Mouse (Mus musculus): ENCODE measurements at regions not wholly inside any gene's neighbourhood (a gene's known extent, or its start where the extent isn't known, plus 50 kb on each side); places are given as distances from the start of the nearest gene placed in this dataset.

DNA sequence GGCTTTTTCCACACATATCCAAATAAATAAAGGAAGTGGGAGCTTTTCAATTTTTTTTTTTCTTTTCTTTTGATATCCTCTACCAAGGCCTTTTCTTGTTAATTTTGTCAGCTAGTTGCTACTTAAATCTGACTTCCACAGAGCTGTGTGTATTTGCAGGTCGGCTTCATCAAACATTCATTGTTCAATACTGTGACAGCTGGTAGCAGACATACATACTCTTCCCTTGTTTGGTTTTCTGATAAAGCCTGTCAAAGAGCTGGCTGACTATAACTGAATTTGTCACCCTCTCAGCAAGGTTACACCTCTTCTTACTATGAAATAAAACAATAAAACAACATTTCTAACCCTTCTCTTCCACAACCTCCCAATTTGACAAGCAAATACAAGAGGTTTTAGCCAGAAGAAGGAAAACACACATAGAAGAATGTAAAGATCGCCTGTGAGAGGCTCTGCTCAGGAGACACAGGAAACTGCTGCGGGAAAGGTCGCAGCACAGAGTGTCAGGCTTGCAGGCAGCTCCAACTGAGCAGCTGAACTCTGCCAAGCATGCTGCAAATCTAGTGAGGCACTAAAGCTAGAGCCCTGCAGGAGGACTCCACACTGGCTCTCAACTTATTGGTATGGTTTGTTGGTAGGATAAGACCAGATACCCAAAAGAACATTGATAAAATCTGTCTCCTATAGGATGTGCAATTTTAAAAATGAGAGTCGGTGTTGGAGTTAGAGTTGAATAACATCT lies 205.2 kb upstream of the Tle4 start:
- no peak overlapping the region for H3K9ac ChIP-seq (ENCODE audit: low read depth, low read length)
- no peak for ATAC-seq (ENCODE audit: low read depth)
- WGBS (ENCODE audit: insufficient replicate concordance): 13% methylated on average over 5 of the region's 5 CpGs
- H3K4me2 ChIP-seq (ENCODE audit: low read depth, low read length): no peak overlapping the region
- no peak overlapping the region for H3K4me3 ChIP-seq (ENCODE audit: low read depth, low read length)
- H3K36me3 ChIP-seq (ENCODE audit: control insufficient read depth, insufficient read depth): no peaks in the 10 kb centered on the region
- H3K4me1 ChIP-seq (ENCODE audit: control insufficient read depth, low read depth, low read length): no peaks in the 10 kb centered on the region
- H3K9me3 ChIP-seq (replicated peaks; ENCODE audit: control insufficient read depth, low read length): no peaks in the 10 kb centered on the region
- H3K27ac ChIP-seq (ENCODE audit: low read length): no peak overlapping the region
- no peaks in the 10 kb centered on the region; the same call in 1 of the 2 replicates for H3K27me3 ChIP-seq (ENCODE audit: control insufficient read depth, insufficient read depth, low read depth, low read length)

DNA sequence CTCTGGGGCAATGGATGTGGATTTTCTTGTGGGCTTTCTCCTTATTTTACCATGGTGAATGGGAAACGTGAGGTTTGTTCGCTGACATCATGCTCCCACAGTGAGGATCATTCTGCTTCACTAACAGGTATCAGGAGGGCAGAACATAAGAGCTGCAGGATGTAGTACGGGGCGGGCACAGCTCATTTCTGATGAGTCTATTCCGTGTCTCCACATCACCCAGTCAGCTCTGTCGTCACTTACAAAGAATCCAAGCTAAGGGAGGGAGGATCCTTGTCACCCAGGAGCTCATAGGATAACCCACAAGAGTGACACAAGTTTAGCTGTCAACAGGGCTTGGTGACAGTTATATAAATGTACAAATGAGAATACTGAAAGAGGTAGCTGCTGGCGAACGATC lies 203.8 kb upstream of the Tle4 start:
- 68% methylated on average over 8 of the region's 8 CpGs for WGBS (ENCODE audit: insufficient replicate concordance)
- Histone ChIP-seq H3K4me3 (ENCODE audit: low read depth, low read length) (no peak overlapping the region), H3K9ac (ENCODE audit: low read depth, low read length) (no peak overlapping the region), H3K9me3 (replicated peaks; ENCODE audit: control insufficient read depth, low read length) (no peaks in the 10 kb centered on the region), H3K27ac (ENCODE audit: low read length) (no peak overlapping the region), H3K27me3 (ENCODE audit: control insufficient read depth, insufficient read depth, low read depth, low read length) (no peaks in the 10 kb centered on the region; the same call in 1 of the 2 replicates), H3K4me1 (ENCODE audit: control insufficient read depth, low read depth, low read length) (no peaks in the 10 kb centered on the region), H3K36me3 (ENCODE audit: control insufficient read depth, insufficient read depth) (no peaks in the 10 kb centered on the region), H3K4me2 (ENCODE audit: low read depth, low read length) (no peak overlapping the region)
- ATAC-seq (ENCODE audit: low read depth): no peak

DNA sequence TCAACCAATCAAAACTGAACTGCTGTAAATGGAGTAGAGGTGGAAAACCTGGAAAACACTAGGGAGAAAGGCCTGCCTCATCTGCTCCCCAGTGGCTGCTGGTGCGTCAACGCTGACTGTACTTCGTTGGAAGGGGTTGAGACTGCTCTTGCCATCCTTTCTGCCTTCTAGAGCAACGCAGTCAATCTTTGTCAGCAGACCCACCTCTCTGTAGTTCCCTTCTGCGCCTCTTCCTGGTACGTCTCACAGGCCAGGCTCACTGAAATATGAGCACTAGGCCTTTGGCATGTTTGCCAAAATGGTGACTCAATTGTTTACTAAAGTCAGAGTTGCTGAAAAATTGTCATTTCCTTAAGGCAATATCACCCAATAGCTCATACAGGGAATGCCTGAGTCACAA lies 201.2 kb upstream of the Tle4 start:
- Histone ChIP-seq H3K9ac (ENCODE audit: low read depth, low read length) (no peak overlapping the region), H3K9me3 (replicated peaks; ENCODE audit: control insufficient read depth, low read length) (no peaks in the 10 kb centered on the region), H3K4me2 (ENCODE audit: low read depth, low read length) (no peak overlapping the region), H3K27ac (ENCODE audit: low read length) (no peak overlapping the region), H3K36me3 (ENCODE audit: control insufficient read depth, insufficient read depth) (no peaks in the 10 kb centered on the region), H3K4me3 (ENCODE audit: low read depth, low read length) (no peak overlapping the region), H3K27me3 (ENCODE audit: control insufficient read depth, insufficient read depth, low read depth, low read length) (no peaks in the 10 kb centered on the region; the same call in 1 of the 2 replicates), H3K4me1 (ENCODE audit: control insufficient read depth, low read depth, low read length) (no peaks in the 10 kb centered on the region)
- no peak for ATAC-seq (ENCODE audit: low read depth)
- 73% methylated on average over 6 of the region's 6 CpGs for WGBS (ENCODE audit: insufficient replicate concordance)

DNA sequence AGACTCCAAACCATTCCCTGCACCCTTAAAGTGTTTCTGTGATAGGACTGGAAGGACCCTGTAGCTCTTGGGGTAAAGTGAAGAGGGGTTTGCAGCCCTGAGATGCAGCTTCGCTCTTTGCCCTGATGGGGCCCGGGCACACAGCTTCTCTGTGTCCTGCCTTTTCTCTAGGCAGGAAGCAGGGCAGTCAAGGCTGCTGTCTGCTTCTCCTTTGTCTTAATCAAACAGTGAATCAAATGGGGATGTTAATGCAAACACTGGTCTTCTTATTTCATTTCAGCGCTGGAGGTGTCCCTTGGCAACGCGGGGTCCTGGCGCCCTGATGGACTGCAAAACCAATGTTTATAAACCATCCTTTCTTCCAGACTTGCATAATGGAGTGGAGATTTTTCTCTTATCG lies 200.6 kb upstream of the Tle4 start:
- ATAC-seq (ENCODE audit: low read depth): no peak
- H3K27me3 ChIP-seq (ENCODE audit: control insufficient read depth, insufficient read depth, low read depth, low read length): no peaks in the 10 kb centered on the region; the same call in 1 of the 2 replicates
- H3K36me3 ChIP-seq (ENCODE audit: control insufficient read depth, insufficient read depth): no peaks in the 10 kb centered on the region
- no peak overlapping the region for H3K9ac ChIP-seq (ENCODE audit: low read depth, low read length)
- H3K4me2 ChIP-seq (ENCODE audit: low read depth, low read length): no peak overlapping the region
- H3K27ac ChIP-seq (ENCODE audit: low read length): no peak overlapping the region
- 63% methylated on average over 7 of the region's 7 CpGs for WGBS (ENCODE audit: insufficient replicate concordance)
- no peaks in the 10 kb centered on the region for H3K4me1 ChIP-seq (ENCODE audit: control insufficient read depth, low read depth, low read length)
- H3K4me3 ChIP-seq (ENCODE audit: low read depth, low read length): no peak overlapping the region
- no peaks in the 10 kb centered on the region for H3K9me3 ChIP-seq (replicated peaks; ENCODE audit: control insufficient read depth, low read length)

DNA sequence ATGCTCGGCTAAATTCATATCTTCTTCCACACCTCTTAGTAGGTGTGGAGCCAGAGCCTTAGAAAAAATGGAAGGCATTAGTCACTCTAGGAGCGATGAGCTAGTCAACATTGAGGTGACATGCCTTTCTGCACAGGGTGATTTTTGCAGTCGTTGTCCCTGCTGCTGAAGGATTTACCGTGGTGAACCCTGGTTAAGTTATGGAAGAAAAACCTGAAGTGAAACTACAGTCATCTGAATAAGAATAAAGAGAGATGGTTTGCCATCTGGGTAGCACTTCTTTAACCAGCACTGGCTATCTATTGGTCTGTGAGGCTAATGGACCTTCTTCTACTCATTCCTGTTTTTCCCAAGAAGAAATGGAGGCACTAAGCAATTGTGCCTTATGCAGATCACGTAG lies 198.1 kb upstream of the Tle4 start:
- Histone ChIP-seq H3K4me1 (ENCODE audit: control insufficient read depth, low read depth, low read length) (no peaks in the 10 kb centered on the region), H3K9me3 (replicated peaks; ENCODE audit: control insufficient read depth, low read length) (no peaks in the 10 kb centered on the region), H3K27ac (ENCODE audit: low read length) (no peak overlapping the region), H3K9ac (ENCODE audit: low read depth, low read length) (no peak overlapping the region), H3K27me3 (ENCODE audit: control insufficient read depth, insufficient read depth, low read depth, low read length) (no peaks in the 10 kb centered on the region), H3K4me3 (ENCODE audit: low read depth, low read length) (no peak overlapping the region), H3K36me3 (ENCODE audit: control insufficient read depth, insufficient read depth) (no peaks in the 10 kb centered on the region), H3K4me2 (ENCODE audit: low read depth, low read length) (no peak overlapping the region)
- WGBS (ENCODE audit: insufficient replicate concordance): 57% methylated on average over 5 of the region's 5 CpGs
- ATAC-seq (ENCODE audit: low read depth): no peak

DNA sequence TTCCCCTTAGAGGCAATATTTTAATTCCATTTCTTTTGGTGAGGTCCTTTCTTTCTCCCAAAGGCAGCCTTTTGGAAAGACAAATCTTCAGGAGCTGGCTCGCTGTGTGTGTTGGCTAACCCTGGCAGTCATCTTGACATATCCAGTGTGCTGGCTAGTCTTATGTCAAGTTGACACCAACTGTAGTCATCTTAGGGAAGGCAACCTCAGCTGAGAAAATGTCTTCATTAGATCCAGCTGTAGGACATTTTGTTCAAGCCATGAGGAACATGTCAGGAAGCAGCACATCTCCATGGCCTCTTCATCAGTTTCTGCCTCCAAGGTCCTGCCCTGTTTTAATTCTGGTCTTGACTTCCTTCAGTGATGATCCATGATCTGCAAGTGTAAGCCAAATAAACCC lies 192.1 kb upstream of the Tle4 start:
- Histone ChIP-seq H3K27ac (ENCODE audit: low read length) (no peak overlapping the region), H3K9me3 (replicated peaks; ENCODE audit: control insufficient read depth, low read length) (no peaks in the 10 kb centered on the region), H3K4me1 (ENCODE audit: control insufficient read depth, low read depth, low read length) (no peaks in the 10 kb centered on the region), H3K27me3 (ENCODE audit: control insufficient read depth, insufficient read depth, low read depth, low read length) (no peaks in the 10 kb centered on the region), H3K4me3 (ENCODE audit: low read depth, low read length) (no peak overlapping the region), H3K9ac (ENCODE audit: low read depth, low read length) (no peak overlapping the region), H3K36me3 (ENCODE audit: control insufficient read depth, insufficient read depth) (no peaks in the 10 kb centered on the region), H3K4me2 (ENCODE audit: low read depth, low read length) (no peak overlapping the region)
- 39% methylated on average over 1 of the region's 1 CpGs for WGBS (ENCODE audit: insufficient replicate concordance)
- ATAC-seq (ENCODE audit: low read depth): no peak

DNA sequence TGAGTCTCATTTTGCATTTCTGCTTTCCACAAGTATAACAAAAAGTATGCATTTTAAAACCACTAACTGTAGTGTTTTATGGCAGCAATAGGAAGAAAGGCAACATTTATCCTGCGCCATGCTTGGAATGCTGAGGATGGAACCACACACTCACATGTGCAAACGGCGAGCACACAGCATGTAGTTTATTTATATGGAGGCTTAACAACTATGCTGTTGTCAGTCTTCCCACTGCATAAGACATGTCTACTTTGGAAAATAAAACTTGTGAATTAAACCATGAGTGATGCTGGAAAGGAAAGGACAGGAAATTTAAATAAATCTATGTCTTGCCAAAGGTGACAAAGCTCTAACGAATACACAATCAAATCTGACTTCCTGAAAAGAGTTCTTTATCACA lies 190.8 kb upstream of the Tle4 start:
- H3K4me3 ChIP-seq (ENCODE audit: low read depth, low read length): no peak overlapping the region
- H3K36me3 ChIP-seq (ENCODE audit: control insufficient read depth, insufficient read depth): no peaks in the 10 kb centered on the region
- no peak for ATAC-seq (ENCODE audit: low read depth)
- H3K4me1 ChIP-seq (ENCODE audit: control insufficient read depth, low read depth, low read length): no peaks in the 10 kb centered on the region
- no peak overlapping the region for H3K4me2 ChIP-seq (ENCODE audit: low read depth, low read length)
- no peaks in the 10 kb centered on the region for H3K9me3 ChIP-seq (replicated peaks; ENCODE audit: control insufficient read depth, low read length)
- no peaks in the 10 kb centered on the region for H3K27me3 ChIP-seq (ENCODE audit: control insufficient read depth, insufficient read depth, low read depth, low read length)
- no peak overlapping the region for H3K9ac ChIP-seq (ENCODE audit: low read depth, low read length)
- 70% methylated on average over 4 of the region's 4 CpGs for WGBS (ENCODE audit: insufficient replicate concordance)
- no peak overlapping the region for H3K27ac ChIP-seq (ENCODE audit: low read length)

DNA sequence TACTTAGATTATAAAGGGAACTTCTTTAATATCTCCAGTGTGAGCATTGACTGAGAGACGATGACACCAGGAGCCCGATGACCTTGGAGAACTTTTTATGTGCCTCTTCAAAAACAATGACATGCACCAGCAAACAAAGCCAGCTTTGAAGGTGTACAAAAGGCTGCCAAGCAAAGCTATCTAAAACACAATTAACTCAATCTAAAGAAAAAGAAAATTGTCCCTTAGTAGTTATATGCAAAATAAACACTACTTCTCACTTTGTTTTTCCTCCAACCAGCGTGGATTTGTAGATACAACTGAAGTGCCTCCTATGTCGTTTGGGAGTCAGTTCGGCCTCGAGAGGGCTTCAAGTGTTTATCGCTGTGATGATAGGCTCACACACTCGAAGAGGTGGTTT lies 189.0 kb upstream of the Tle4 start:
- 67% methylated on average over 8 of the region's 8 CpGs for WGBS (ENCODE audit: insufficient replicate concordance)
- Histone ChIP-seq H3K27ac (ENCODE audit: low read length) (no peak overlapping the region), H3K4me3 (ENCODE audit: low read depth, low read length) (no peak overlapping the region), H3K9me3 (replicated peaks; ENCODE audit: control insufficient read depth, low read length) (no peaks in the 10 kb centered on the region), H3K9ac (ENCODE audit: low read depth, low read length) (no peak overlapping the region), H3K4me1 (ENCODE audit: control insufficient read depth, low read depth, low read length) (no peaks in the 10 kb centered on the region), H3K4me2 (ENCODE audit: low read depth, low read length) (no peak overlapping the region), H3K36me3 (ENCODE audit: control insufficient read depth, insufficient read depth) (no peaks in the 10 kb centered on the region), H3K27me3 (ENCODE audit: control insufficient read depth, insufficient read depth, low read depth, low read length) (no peaks in the 10 kb centered on the region)
- no peak for ATAC-seq (ENCODE audit: low read depth)

DNA sequence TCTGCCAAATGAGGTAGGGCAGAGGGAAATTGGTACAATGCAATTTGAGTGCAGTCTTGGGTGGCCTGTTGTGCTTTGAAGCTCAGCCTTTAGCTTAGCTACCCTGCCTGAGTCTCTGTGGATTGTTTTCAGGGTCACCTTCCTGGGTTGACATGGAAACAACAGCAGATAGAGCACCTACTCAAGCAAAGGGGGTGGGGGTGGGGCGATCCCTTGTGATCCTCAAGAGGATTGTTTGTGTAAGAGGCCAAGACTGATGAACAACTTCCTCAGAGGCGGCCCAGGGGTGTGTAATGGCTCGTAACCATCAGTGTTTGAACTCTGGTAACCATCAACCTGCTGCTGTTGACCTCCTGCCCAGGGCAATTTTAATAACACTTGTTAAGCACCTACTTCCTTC lies 187.8 kb upstream of the Tle4 start:
- no peak overlapping the region for H3K4me3 ChIP-seq (ENCODE audit: low read depth, low read length)
- 24% methylated on average over 3 of the region's 3 CpGs for WGBS (ENCODE audit: insufficient replicate concordance)
- no peak overlapping the region for H3K9ac ChIP-seq (ENCODE audit: low read depth, low read length)
- no peaks in the 10 kb centered on the region for H3K4me1 ChIP-seq (ENCODE audit: control insufficient read depth, low read depth, low read length)
- no peak overlapping the region for H3K4me2 ChIP-seq (ENCODE audit: low read depth, low read length)
- H3K27ac ChIP-seq (ENCODE audit: low read length): no peak overlapping the region
- no peak for ATAC-seq (ENCODE audit: low read depth)
- H3K36me3 ChIP-seq (ENCODE audit: control insufficient read depth, insufficient read depth): no peaks in the 10 kb centered on the region
- no peaks in the 10 kb centered on the region for H3K27me3 ChIP-seq (ENCODE audit: control insufficient read depth, insufficient read depth, low read depth, low read length)
- H3K9me3 ChIP-seq (replicated peaks; ENCODE audit: control insufficient read depth, low read length): no peaks in the 10 kb centered on the region

All from liver, embryonic 16.5 days (tissue).